Comparison of ENCODE assay signal across 12 mouse cellular contexts in the genomic region with DNA sequence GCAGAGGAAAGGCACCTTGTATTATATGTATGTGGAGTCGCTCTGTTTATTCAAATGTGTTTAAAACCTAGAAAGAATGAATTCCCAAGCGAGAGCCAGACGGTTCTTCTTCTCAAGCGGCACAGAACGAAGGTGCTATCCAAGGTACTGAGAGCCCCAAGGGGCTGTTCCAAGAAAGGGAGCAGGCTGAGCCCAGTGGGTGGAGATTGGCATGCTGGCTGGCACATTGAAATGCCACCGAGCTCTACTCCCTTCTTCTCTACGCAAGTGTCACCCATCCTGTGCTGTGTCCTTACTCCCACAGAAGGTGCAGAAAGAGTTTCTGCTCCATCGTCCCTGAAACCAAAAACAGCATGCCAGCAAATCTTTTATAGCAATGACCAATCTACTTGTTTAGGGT.
A peak's percentile ranks its signal among the peaks of the same experiment; 100 is the strongest.
DNase-seq lines count a peak whose midpoint lies in the region; ATAC-seq lines count a peak whose summit lies in the region.
"Had no signal": no experiment of that assay in that cellular context is flagged by ENCODE, and none has a peak within 500 bp of the region (broad histone marks: within the 10 kb centered on the region; RNA-seq: fewer than 3 reads in every experiment).

No protein-coding gene starts in this region.

- no peaks in the 10 kb centered on the region for H3K36me3 ChIP-seq in embryonic facial prominence, embryonic 11.5 days (replicated peaks; ENCODE audit: control insufficient read depth, insufficient read depth, low read depth, low read length)
- H3K36me3 ChIP-seq: embryonic facial prominence, embryonic 15.5 days had no signal

- no peaks in the 10 kb centered on the region for H3K27me3 ChIP-seq in embryonic facial prominence, embryonic 11.5 days (ENCODE audit: control insufficient read depth, insufficient read depth, low read length)

- no peak overlapping the region for H3K4me3 ChIP-seq in embryonic facial prominence, embryonic 11.5 days (ENCODE audit: low read depth, low read length)
- H3K4me3 ChIP-seq: embryonic facial prominence, embryonic 15.5 days had no signal

- no peak for ATAC-seq in embryonic facial prominence, embryonic 11.5 days (replicated peaks; ENCODE audit: insufficient number of reproducible peaks, low FRiP score, low TSS enrichment, low read depth)
- ATAC-seq: CD4-positive, CD25-positive, alpha-beta regulatory T cell, adult 4 months had no signal

- H3K27ac ChIP-seq in embryonic facial prominence, embryonic 11.5 days (replicated peaks; ENCODE audit: low read depth, low read length), result no peak overlapping the region
- H3K27ac ChIP-seq: embryonic facial prominence, embryonic 15.5 days; liver, embryonic 14.5 days had no signal

- H3K4me2 ChIP-seq in embryonic facial prominence, embryonic 11.5 days (ENCODE audit: low read depth, low read length), result no peak overlapping the region
- H3K4me2 ChIP-seq: embryonic facial prominence, embryonic 15.5 days had no signal

- WGBS in embryonic facial prominence, embryonic 11.5 days, result 33% methylated on average over 8 of the region's 8 CpGs

- peak; percentile 75 to 83 for DNase-seq in frontal cortex, adult 2 months (ENCODE audit: extremely low spot score in 1 of 2, low spot score in 1 of 2)
- no peak for DNase-seq in frontal cortex, postnatal 14 days (ENCODE audit: low spot score in 2 of 2)
- DNase-seq in lung, postnatal 10 days, result peak; percentile 18
- DNase-seq in lung, adult 18-20 months, result no peak
- peak; percentile 54 for DNase-seq in embryonic facial prominence, embryonic 11.5 days (ENCODE audit: low spot score)
- DNase-seq in telencephalon, adult 2 months (ENCODE audit: low read depth, low spot score), result peak; percentile 89
- no peak for DNase-seq in urinary bladder, postnatal 14 days (ENCODE audit: low spot score)
- DNase-seq in T-cell, adult 2 months (ENCODE audit: low spot score), result no peak
- DNase-seq: heart, adult 11 months had no signal

- H3K9me3 ChIP-seq in embryonic facial prominence, embryonic 11.5 days (replicated peaks; ENCODE audit: control insufficient read depth, low read length), result no peaks in the 10 kb centered on the region
- H3K9me3 ChIP-seq: embryonic facial prominence, embryonic 15.5 days had no signal

- no peak overlapping the region for H3K9ac ChIP-seq in embryonic facial prominence, embryonic 11.5 days (replicated peaks; ENCODE audit: low read length)
- H3K9ac ChIP-seq: embryonic facial prominence, embryonic 15.5 days; liver, embryonic 14.5 days had no signal

- H3K4me1 ChIP-seq in embryonic facial prominence, embryonic 11.5 days (ENCODE audit: control insufficient read depth, insufficient read depth, low read length), result no peaks in the 10 kb centered on the region
- H3K4me1 ChIP-seq: embryonic facial prominence, embryonic 15.5 days had no signal

Comparison
In these comparisons a context has a peak if more than half of its experiments do, and no peak if none do; other contexts are left out.
1. DNase-seq: peak in frontal cortex, adult 2 months (2 of 2), lung, postnatal 10 days (single experiment), embryonic facial prominence, embryonic 11.5 days (single experiment) and telencephalon, adult 2 months (single experiment); none in frontal cortex, postnatal 14 days (0 of 2), lung, adult 18-20 months (0 of 2), urinary bladder, postnatal 14 days (single experiment) and T-cell, adult 2 months (single experiment).